Mouse (Mus musculus): ENCODE data around the gene Plppr1.

- no peak for TF ChIP-seq CTCF (conservative IDR thresholded peaks at IDR 0.05; ENCODE audit: low read length)
- no peak for TF ChIP-seq POU5F1 (IDR thresholded peaks at IDR 0.05; ENCODE audit: borderline replicate concordance, low read length)
Observed at GRCm38 (mm10) chr4:49357097-49357496, 298.0 kb downstream of the Plppr1 start.
